Mouse (Mus musculus) embryonic facial prominence, embryonic 10.5 days (tissue): ENCODE data around the gene Cpne8. TPM values are rescaled to one million over a fixed set of nuclear protein-coding genes. Genes with fewer than 3 reads are reported as not detected.
"Not testable (repeated sequence)": the region's sequence is repeated elsewhere in the genome, so short reads cannot be mapped to it uniquely, and the experiment has no call there.

Experiments
- DNase-seq: peaks from one replicate; pipeline ENCODE4 v3.0.0-alpha.2; 2017; ENCODE audit warnings: low spot score
- H3K27ac ChIP-seq: fragments of 300-500 bp; sonication (generic); replicated peaks from 2 replicates; pipeline ENCODE4 v1.5.1; 2016; ENCODE audit warnings: mild to moderate bottlenecking
- H3K27me3 ChIP-seq: fragments of 300-500 bp; sonication (generic); replicated peaks from 2 replicates; pipeline ENCODE4 v1.6.1; 2016; ENCODE audit warnings: low read depth, mild to moderate bottlenecking; ENCODE audit not compliant: poor library complexity, severe bottlenecking
- H3K36me3 ChIP-seq: fragments of 300-500 bp; sonication (generic); replicated peaks from 2 replicates; pipeline ENCODE4 v1.6.1; 2016; ENCODE audit warnings: mild to moderate bottlenecking, moderate library complexity
- H3K4me1 ChIP-seq: fragments of 300-500 bp; sonication (generic); 2 replicates; pipeline ENCODE4 v1.6.1; 2016
- H3K4me3 ChIP-seq: fragments of 300-500 bp; sonication (generic); 2 replicates; pipeline ENCODE4 v1.5.1; 2016; ENCODE audit warnings: mild to moderate bottlenecking, moderate library complexity
- H3K9me3 ChIP-seq: fragments of 300-500 bp; sonication (generic); 2 replicates; pipeline ENCODE4 v1.6.1; 2016; ENCODE audit warnings: mild to moderate bottlenecking
- WGBS: fragments of 180-500 bp; shearing (Covaris S2); methylation state at CpG from one replicate; pipeline ENCODE4 v1.1.7; 2016; 5-methylcytosine and 5-hydroxymethylcytosine counted together
- polyA plus RNA-seq: library from polyadenylated mRNA; unstranded; fragments of >200 nt; fragmentation: Nextera tagmentation; extraction: Ambion mirVana; gene quantifications from 2 replicates; pipeline ENCODE4 v1.2.1, GENCODE M21; 2016

Cpne8 gene
- polyA plus RNA-seq, 1 experiment from 2014 or later: 4.0 TPM

GRCm38 (mm10) chr15:90660723-90661122 lies 18.5 kb downstream of the Cpne8 start:
- Histone ChIP-seq H3K9me3 (no peaks in the 10 kb centered on the region), H3K27ac (no peak overlapping the region), H3K4me1 (no peaks in the 10 kb centered on the region), H3K36me3 (no peaks in the 10 kb centered on the region), H3K27me3 (no peaks in the 10 kb centered on the region), H3K4me3 (no peak overlapping the region)
- 91% methylated on average over 3 of the region's 3 CpGs for WGBS
- DNase-seq: no peak

- Histone ChIP-seq H3K9me3 (no peaks in the 10 kb centered on the region), H3K4me1 (peaks cover 4% of the 10 kb centered on the region; the same call in 1 of the 2 replicates), H3K36me3 (no peaks in the 10 kb centered on the region), H3K4me3 (no peak overlapping the region), H3K27me3 (no peaks in the 10 kb centered on the region), H3K27ac (no peak overlapping the region)
- DNase-seq: no peak
- 86% methylated on average over 2 of the region's 2 CpGs for WGBS
These were observed 21.2 kb downstream of the Cpne8 start for GRCm38 (mm10) chr15:90658053-90658452.

- H3K36me3 ChIP-seq: no peaks in the 10 kb centered on the region
- H3K27ac ChIP-seq: no peak overlapping the region
- H3K9me3 ChIP-seq: no peaks in the 10 kb centered on the region
- DNase-seq: no peak
- no peak overlapping the region for H3K4me3 ChIP-seq
- WGBS: 89% methylated on average over 8 of the region's 8 CpGs
- H3K27me3 ChIP-seq: no peaks in the 10 kb centered on the region
- peaks cover 4% of the 10 kb centered on the region; the same call in 1 of the 2 replicates for H3K4me1 ChIP-seq
These were observed 22.7 kb downstream of the Cpne8 start for GRCm38 (mm10) chr15:90656521-90656920.

- Histone ChIP-seq H3K9me3 (0 out of 2 replicates have a peak, but pooled peaks cover 4% of the 10 kb centered on the region), H3K27me3 (no peaks in the 10 kb centered on the region), H3K27ac (no peak overlapping the region), H3K4me1 (no peaks in the 10 kb centered on the region), H3K4me3 (no peak overlapping the region), H3K36me3 (0 out of 2 replicates have a peak, but pooled peaks cover 3% of the 10 kb centered on the region)
- 91% methylated on average over 5 of the region's 5 CpGs for WGBS
- DNase-seq: no peak
These were observed 32.1 kb downstream of the Cpne8 start for GRCm38 (mm10) chr15:90647011-90647577.

- no peak overlapping the region for H3K27ac ChIP-seq
- H3K36me3 ChIP-seq: 0 out of 2 replicates have a peak, but pooled peaks cover 3% of the 10 kb centered on the region
- no peaks in the 10 kb centered on the region for H3K4me1 ChIP-seq
- H3K4me3 ChIP-seq: no peak overlapping the region
- no peaks in the 10 kb centered on the region for H3K27me3 ChIP-seq
- 0 out of 2 replicates have a peak, but pooled peaks cover 4% of the 10 kb centered on the region for H3K9me3 ChIP-seq
- WGBS: 71% methylated on average over 4 of the region's 4 CpGs
- no peak for DNase-seq
These were observed 32.9 kb downstream of the Cpne8 start for GRCm38 (mm10) chr15:90646326-90646725.

- Histone ChIP-seq H3K36me3 (0 out of 2 replicates have a peak, but pooled peaks cover 3% of the 10 kb centered on the region), H3K4me1 (no peaks in the 10 kb centered on the region), H3K27me3 (no peaks in the 10 kb centered on the region), H3K27ac (no peak overlapping the region), H3K4me3 (no peak overlapping the region), H3K9me3 (0 out of 2 replicates have a peak, but pooled peaks cover 4% of the 10 kb centered on the region)
- WGBS: 88% methylated on average over 10 of the region's 10 CpGs
- no peak for DNase-seq
These were observed 33.4 kb downstream of the Cpne8 start for GRCm38 (mm10) chr15:90645828-90646227.

GRCm38 (mm10) chr15:90624201-90624600 lies 55.0 kb downstream of the Cpne8 start:
- Histone ChIP-seq H3K27me3 (no peaks in the 10 kb centered on the region), H3K4me3 (no peak overlapping the region), H3K27ac (no peak overlapping the region), H3K9me3 (no peaks in the 10 kb centered on the region), H3K36me3 (no peaks in the 10 kb centered on the region), H3K4me1 (no peaks in the 10 kb centered on the region)
- WGBS: 86% methylated on average over 5 of the region's 5 CpGs
- no peak for DNase-seq

- 91% methylated on average over 3 of the region's 3 CpGs for WGBS
- no peak for DNase-seq
- no peak overlapping the region for H3K27ac ChIP-seq
These were observed 57.2 kb downstream of the Cpne8 start for GRCm38 (mm10) chr15:90622005-90622404.

GRCm38 (mm10) chr15:90619736-90620135 lies 59.5 kb downstream of the Cpne8 start:
- H3K4me1 ChIP-seq: no peaks in the 10 kb centered on the region
- no peak overlapping the region for H3K27ac ChIP-seq
- 72% methylated on average over 4 of the region's 4 CpGs for WGBS
- no peak for DNase-seq
- H3K9me3 ChIP-seq: no peaks in the 10 kb centered on the region
- no peaks in the 10 kb centered on the region for H3K27me3 ChIP-seq
- no peaks in the 10 kb centered on the region for H3K36me3 ChIP-seq
- H3K4me3 ChIP-seq: no peak overlapping the region

More at GRCm38 (mm10) chr15:90622005-90622404, 57.2 kb downstream of the Cpne8 start:
- Histone ChIP-seq H3K4me1 (no peaks in the 10 kb centered on the region), H3K9me3 (no peaks in the 10 kb centered on the region), H3K27me3 (no peaks in the 10 kb centered on the region), H3K36me3 (no peaks in the 10 kb centered on the region), H3K4me3 (no peak overlapping the region)

- H3K4me1 ChIP-seq: peaks cover 6% of the 10 kb centered on the region; the same call in 1 of the 2 replicates
- no peaks in the 10 kb centered on the region for H3K9me3 ChIP-seq
- no peak overlapping the region for H3K4me3 ChIP-seq
- no peaks in the 10 kb centered on the region for H3K27me3 ChIP-seq
- H3K36me3 ChIP-seq: no peaks in the 10 kb centered on the region
- no peak overlapping the region for H3K27ac ChIP-seq
- 80% methylated on average over 8 of the region's 8 CpGs for WGBS
- DNase-seq: no peak
These were observed 63.0 kb downstream of the Cpne8 start for GRCm38 (mm10) chr15:90616116-90616798.

- 71% methylated on average over 4 of the region's 4 CpGs for WGBS
- H3K27me3 ChIP-seq, DNase-seq, H3K27ac ChIP-seq, H3K9me3 ChIP-seq, H3K36me3 ChIP-seq, H3K4me3 ChIP-seq, H3K4me1 ChIP-seq: not testable (repeated sequence)
These were observed 68.5 kb downstream of the Cpne8 start for GRCm38 (mm10) chr15:90610767-90611166.

- H3K36me3 ChIP-seq: no peaks in the 10 kb centered on the region
- H3K27me3 ChIP-seq: no peaks in the 10 kb centered on the region
- 72% methylated on average over 4 of the region's 4 CpGs for WGBS
- H3K4me3 ChIP-seq: no peak overlapping the region
- DNase-seq: no peak
- H3K4me1 ChIP-seq: peaks cover 9% of the 10 kb centered on the region; the same call in 1 of the 2 replicates
- no peak overlapping the region for H3K27ac ChIP-seq
- H3K9me3 ChIP-seq: no peaks in the 10 kb centered on the region
These were observed 69.3 kb downstream of the Cpne8 start for GRCm38 (mm10) chr15:90609836-90610415.

GRCm38 (mm10) chr15:90608368-90608767 lies 70.9 kb downstream of the Cpne8 start:
- 79% methylated on average over 3 of the region's 3 CpGs for WGBS
- Histone ChIP-seq H3K27ac (no peak overlapping the region), H3K36me3 (no peaks in the 10 kb centered on the region), H3K4me3 (no peak overlapping the region), H3K4me1 (peaks cover 10% of the 10 kb centered on the region), H3K27me3 (no peaks in the 10 kb centered on the region), H3K9me3 (no peaks in the 10 kb centered on the region)
- no peak for DNase-seq
